Mouse (Mus musculus) intestine, postnatal 0 days (tissue): ENCODE data around the gene Crybb2. TPM values are rescaled to one million over a fixed set of nuclear protein-coding genes. Genes with fewer than 3 reads are reported as not detected.
A peak's percentile ranks its signal among the peaks of the same experiment; 100 is the strongest.

ENCODE experiments used
- ATAC-seq: fragments of 200-750 bp; cut with Nextera tagmentation; 2 replicates; pipeline ENCODE4 v1.8.0; 2017; ENCODE audit warnings: mild to moderate bottlenecking, moderate TSS enrichment, moderate library complexity
- H3K27ac ChIP-seq: fragments of 300-500 bp; sonication (generic); 2 replicates; pipeline ENCODE4 v1.5.1; 2014; ENCODE audit warnings: mild to moderate bottlenecking, low read depth, low read length, moderate library complexity
- H3K27me3 ChIP-seq: fragments of 300-500 bp; sonication (generic); replicated peaks from 2 replicates; pipeline ENCODE4 v1.6.1; 2014; ENCODE audit warnings: low read length, mixed read lengths; ENCODE audit not compliant: control insufficient read depth, insufficient read depth
- H3K36me3 ChIP-seq: fragments of 300-500 bp; sonication (generic); 2 replicates; pipeline ENCODE4 v1.6.1; 2014; ENCODE audit warnings: mild to moderate bottlenecking, moderate library complexity; ENCODE audit not compliant: control insufficient read depth, insufficient read depth
- H3K4me1 ChIP-seq: fragments of 300-500 bp; sonication (generic); replicated peaks from 2 replicates; pipeline ENCODE4 v1.6.1; 2014; ENCODE audit warnings: antibody characterized with exemption, low read length, mixed read lengths; ENCODE audit not compliant: control insufficient read depth, insufficient read depth
- H3K4me2 ChIP-seq: fragments of 300-500 bp; sonication (generic); replicated peaks from 2 replicates; pipeline ENCODE4 v1.6.1; 2014; ENCODE audit warnings: low read depth, mild to moderate bottlenecking, moderate library complexity
- H3K4me3 ChIP-seq: fragments of 300-500 bp; sonication (generic); 2 replicates; pipeline ENCODE4 v1.5.1; 2014; ENCODE audit warnings: low read depth, low read length
- H3K9ac ChIP-seq: fragments of 300-500 bp; sonication (generic); 2 replicates; pipeline ENCODE4 v1.6.1; 2014; ENCODE audit warnings: mild to moderate bottlenecking, low read depth, low read length
- H3K9me3 ChIP-seq: fragments of 300-500 bp; sonication (generic); 2 replicates; pipeline ENCODE4 v1.6.1; 2016; ENCODE audit warnings: mixed run types; ENCODE audit not compliant: control insufficient read depth
- CTCF ChIP-seq: sonication (generic); IDR thresholded peaks from 2 replicates; pipeline ENCODE4 v1.5.1; 2016; ENCODE audit warnings: low read depth, mild to moderate bottlenecking, control low read depth, antibody characterized with exemption, moderate library complexity
- WGBS: fragments of 180-500 bp; shearing (Covaris S2); extraction: QIAGEN DNeasy Blood & Tissue Kit; methylation state at CpG from one replicate; pipeline ENCODE4 v1.1.7; 2014; 5-methylcytosine and 5-hydroxymethylcytosine counted together
- polyA plus RNA-seq: library from polyadenylated mRNA; unstranded; fragments of >200 nt; fragmentation: Nextera tagmentation; extraction: Ambion mirVana; gene quantifications from 2 replicates; pipeline ENCODE4 v1.2.1, GENCODE M21; 2015

Crybb2 gene
- polyA plus RNA-seq, 1 experiment from 2014 or later, result not detected

DNA sequence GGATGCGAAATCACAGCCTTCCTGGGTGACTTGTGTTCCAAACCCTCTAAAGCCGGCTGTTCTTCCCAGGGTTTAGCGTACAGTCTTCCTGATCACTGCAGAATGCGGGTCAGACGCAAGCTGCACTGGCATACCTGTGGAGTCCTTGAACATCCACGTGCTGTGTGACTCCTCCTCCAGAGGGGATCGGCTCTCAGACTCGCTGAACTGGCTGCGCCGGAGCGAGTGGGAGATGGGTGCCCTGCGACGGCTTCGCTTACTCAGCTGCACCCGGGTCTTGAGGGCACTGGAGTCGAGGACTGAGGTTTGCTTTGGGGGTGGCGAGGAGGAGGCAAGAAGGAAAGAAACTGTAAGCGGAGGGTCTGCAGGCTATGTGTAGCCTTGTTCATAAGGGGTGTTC lies 25.5 kb upstream of the Crybb2 start:
- H3K4me2 ChIP-seq, result no peak overlapping the region
- H3K36me3 ChIP-seq, result peaks cover 87% of the 10 kb centered on the region
- no peak overlapping the region for H3K9ac ChIP-seq
- 90% methylated on average over 18 of the region's 18 CpGs for WGBS
- no peak for TF ChIP-seq CTCF
- no peaks in the 10 kb centered on the region for H3K4me1 ChIP-seq
- no peak for ATAC-seq
- H3K4me3 ChIP-seq, result no peak overlapping the region
- no peaks in the 10 kb centered on the region for H3K27me3 ChIP-seq
- no peak overlapping the region for H3K27ac ChIP-seq
- H3K9me3 ChIP-seq, result no peaks in the 10 kb centered on the region

DNA sequence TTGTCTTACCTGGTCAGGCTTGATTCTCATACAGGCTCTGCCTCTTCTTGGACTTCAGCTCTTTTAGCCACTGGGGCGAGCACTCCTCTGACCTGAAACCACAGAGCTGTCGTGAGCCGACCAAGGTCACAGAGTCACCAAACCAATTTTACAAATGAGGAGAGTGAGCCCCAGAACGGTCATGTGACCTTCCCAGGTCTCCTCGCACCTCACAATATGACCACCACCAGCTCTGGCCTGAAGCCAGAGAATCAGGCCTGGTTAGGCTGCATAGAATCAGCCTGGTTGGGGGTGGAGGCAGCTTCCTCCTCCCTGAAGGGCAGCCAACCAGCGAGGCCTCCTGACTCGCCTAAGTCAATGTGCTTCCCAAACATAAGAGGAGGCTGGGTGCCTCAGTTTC lies 22.5 kb upstream of the Crybb2 start:
- H3K27me3 ChIP-seq, result no peaks in the 10 kb centered on the region
- no peak for TF ChIP-seq CTCF
- H3K9ac ChIP-seq, result no peak overlapping the region
- H3K27ac ChIP-seq, result no peak overlapping the region
- H3K4me2 ChIP-seq, result no peak overlapping the region
- WGBS, result 75% methylated on average over 7 of the region's 7 CpGs
- H3K36me3 ChIP-seq, result peaks cover 84% of the 10 kb centered on the region
- no peak for ATAC-seq
- no peaks in the 10 kb centered on the region for H3K4me1 ChIP-seq
- no peaks in the 10 kb centered on the region for H3K9me3 ChIP-seq
- no peak overlapping the region for H3K4me3 ChIP-seq

DNA sequence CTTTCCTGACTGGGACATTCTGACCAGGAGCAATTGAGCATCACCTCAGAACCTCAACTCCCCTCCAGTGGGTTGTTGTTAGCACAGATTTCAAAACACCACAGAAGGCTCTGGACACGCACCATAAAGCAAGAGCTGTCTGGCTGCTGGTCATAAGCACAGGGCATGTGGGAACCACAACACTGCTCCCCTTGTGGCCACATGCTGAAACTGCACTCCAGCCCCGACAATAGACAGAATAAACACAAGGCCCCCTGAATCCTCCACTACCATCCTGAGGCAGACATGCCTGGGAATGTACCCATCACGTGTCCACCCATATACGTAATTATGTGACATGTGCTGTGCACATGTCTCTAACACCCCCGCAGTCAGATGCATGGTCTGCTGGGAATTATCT lies 21.2 kb upstream of the Crybb2 start:
- no peak overlapping the region for H3K9ac ChIP-seq
- H3K36me3 ChIP-seq, result peaks cover 72% of the 10 kb centered on the region
- WGBS, result 53% methylated on average over 5 of the region's 5 CpGs
- no peak overlapping the region for H3K27ac ChIP-seq
- no peaks in the 10 kb centered on the region for H3K27me3 ChIP-seq
- no peak for ATAC-seq
- no peak overlapping the region for H3K4me2 ChIP-seq
- no peaks in the 10 kb centered on the region for H3K9me3 ChIP-seq
- TF ChIP-seq CTCF, result peak; percentile 86
- H3K4me3 ChIP-seq, result no peak overlapping the region
- no peaks in the 10 kb centered on the region for H3K4me1 ChIP-seq

DNA sequence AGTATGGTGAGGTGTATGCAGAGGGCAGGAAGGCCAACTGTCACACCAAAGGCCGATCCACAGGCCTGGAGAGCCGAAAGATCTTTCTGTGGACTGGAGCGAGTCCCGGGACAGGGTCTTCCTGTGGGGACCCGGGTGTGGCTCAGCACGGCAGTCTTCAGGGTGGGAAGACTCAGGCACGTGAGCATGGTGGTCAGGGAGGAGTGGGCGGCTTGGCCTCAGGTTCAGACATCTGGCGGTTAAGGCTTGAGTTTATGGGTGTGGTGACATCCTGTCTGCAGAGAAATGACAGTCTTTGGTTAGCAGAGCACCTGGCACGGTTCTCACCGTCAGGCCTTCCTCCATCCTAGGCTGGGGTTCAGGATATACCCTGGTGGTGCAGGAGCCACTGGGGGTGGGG lies 20.8 kb upstream of the Crybb2 start:
- 64% methylated on average over 11 of the region's 11 CpGs for WGBS
- no peak overlapping the region for H3K27ac ChIP-seq
- no peak overlapping the region for H3K4me3 ChIP-seq
- H3K4me1 ChIP-seq, result no peaks in the 10 kb centered on the region
- ATAC-seq, result no peak
- H3K4me2 ChIP-seq, result no peak overlapping the region
- no peaks in the 10 kb centered on the region for H3K27me3 ChIP-seq
- TF ChIP-seq CTCF, result no peak
- no peak overlapping the region for H3K9ac ChIP-seq
- peaks cover 68% of the 10 kb centered on the region for H3K36me3 ChIP-seq
- no peaks in the 10 kb centered on the region for H3K9me3 ChIP-seq

DNA sequence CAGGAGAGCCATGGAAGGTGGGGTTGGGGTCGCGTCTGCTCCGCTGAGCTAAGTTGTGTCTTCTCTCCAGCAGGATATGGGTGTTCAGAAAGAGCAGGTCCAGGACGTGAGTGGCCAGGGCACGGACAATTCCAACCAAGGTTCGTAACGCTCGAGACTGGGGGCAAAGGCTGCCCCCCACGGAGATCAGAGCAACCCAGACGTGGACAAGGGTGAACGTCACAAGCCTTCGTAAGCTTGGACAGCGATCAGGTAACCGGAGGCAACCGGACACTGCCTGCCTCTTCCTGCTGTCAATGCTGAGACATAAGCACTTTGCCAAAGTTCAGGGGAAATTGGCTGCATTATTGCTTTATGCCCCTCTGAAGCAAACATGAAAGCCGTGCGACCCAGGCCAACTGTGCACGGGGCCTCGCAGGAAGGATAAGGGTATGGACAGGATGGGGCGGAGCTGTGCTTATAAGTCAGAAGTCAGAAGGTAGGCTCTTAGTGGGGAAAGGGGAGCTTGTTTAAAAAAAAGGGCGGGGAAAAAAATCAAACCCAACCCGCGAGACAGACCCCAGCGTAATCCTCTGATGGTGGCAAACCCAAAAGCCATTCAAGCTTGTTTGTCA lies 20.3 kb upstream of the Crybb2 start:
- Histone ChIP-seq H3K9me3 (no peaks in the 10 kb centered on the region), H3K27me3 (no peaks in the 10 kb centered on the region), H3K27ac (no peak overlapping the region), H3K4me1 (no peaks in the 10 kb centered on the region), H3K36me3 (peaks cover 62% of the 10 kb centered on the region), H3K4me2 (no peak overlapping the region), H3K4me3 (no peak overlapping the region), H3K9ac (no peak overlapping the region)
- ATAC-seq, result no peak
- TF ChIP-seq CTCF, result no peak
- WGBS, result 62% methylated on average over 24 of the region's 24 CpGs

DNA sequence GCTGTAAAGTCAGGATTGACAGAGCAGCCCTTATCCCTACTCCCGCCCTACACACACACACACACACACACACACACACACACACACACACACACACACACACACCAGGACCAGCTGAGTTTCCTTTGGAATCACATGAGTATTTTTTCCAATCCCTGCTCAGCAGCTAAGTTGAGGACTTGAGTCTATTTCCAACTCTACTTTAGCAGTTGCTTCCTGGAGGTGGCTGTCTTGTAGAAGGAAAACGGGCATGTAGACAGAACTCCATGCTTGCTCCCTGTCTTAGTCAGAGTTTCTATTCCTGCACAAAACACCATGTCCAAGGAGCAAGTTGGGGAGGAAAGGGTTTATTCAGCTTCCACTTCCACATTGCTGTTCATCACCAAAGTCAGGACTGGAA lies 17.5 kb upstream of the Crybb2 start:
- Histone ChIP-seq H3K36me3 (peaks cover 37% of the 10 kb centered on the region), H3K4me3 (no peak overlapping the region), H3K4me2 (no peak overlapping the region), H3K27ac (no peak overlapping the region), H3K9me3 (no peaks in the 10 kb centered on the region), H3K9ac (no peak overlapping the region), H3K27me3 (no peaks in the 10 kb centered on the region), H3K4me1 (no peaks in the 10 kb centered on the region)
- no peak for TF ChIP-seq CTCF
- 83% methylated on average over 2 of the region's 2 CpGs for WGBS
- ATAC-seq, result no peak

DNA sequence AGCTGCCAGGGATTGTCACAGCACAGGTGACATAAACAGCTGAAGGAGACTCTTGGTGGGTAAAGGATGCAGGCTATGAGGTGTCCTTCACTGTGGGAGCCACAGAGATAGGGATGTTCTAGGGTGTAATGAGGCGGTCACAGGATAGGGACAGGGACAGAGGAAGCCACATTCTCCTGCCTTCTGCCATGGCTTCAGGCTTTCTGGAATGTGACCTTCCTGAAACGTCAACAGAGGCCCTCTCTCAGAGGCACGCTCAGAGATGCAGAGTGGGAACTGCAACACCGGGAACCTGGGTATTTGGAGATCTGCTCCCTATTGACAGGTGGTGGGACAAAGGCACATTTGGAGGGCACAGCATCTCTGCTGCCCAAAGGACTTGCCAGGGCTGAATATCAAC lies 17.1 kb upstream of the Crybb2 start:
- TF ChIP-seq CTCF, result no peak
- Histone ChIP-seq H3K4me2 (no peak overlapping the region), H3K9me3 (no peaks in the 10 kb centered on the region), H3K4me3 (no peak overlapping the region), H3K27me3 (no peaks in the 10 kb centered on the region), H3K4me1 (no peaks in the 10 kb centered on the region), H3K27ac (no peak overlapping the region), H3K36me3 (peaks cover 35% of the 10 kb centered on the region), H3K9ac (no peak overlapping the region)
- WGBS, result 55% methylated on average over 4 of the region's 4 CpGs
- ATAC-seq, result no peak
